Mouse (Mus musculus): ENCODE data around the gene Med26. TPM values are rescaled to one million over a fixed set of nuclear protein-coding genes. Genes with fewer than 3 reads are reported as not detected.

The Med26 gene
- polyA plus RNA-seq, 1 experiment from 2014 or later, result 8.0 TPM

DNA sequence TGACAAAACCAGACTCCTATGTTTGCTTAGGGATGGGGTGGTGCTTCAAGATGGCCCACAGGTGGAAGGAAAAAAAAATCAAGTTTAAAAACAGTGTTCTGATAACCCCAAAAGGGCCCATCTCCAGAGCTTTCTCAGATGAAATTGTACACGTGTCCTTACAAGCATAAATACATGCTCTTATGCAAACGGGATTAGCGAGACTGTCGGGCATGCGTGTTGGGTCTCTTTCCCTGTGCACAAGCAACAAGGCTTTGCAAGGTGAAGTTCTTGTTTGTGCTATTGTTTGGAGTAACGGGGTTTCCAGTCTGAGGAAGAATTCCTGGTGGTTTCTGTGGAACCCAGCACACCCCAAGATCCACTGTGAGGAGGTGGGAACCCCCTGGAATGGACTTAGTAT, 25.4 kb upstream of the Med26 start:
- no peak overlapping the region for H3K4me2 ChIP-seq
- H3K9ac ChIP-seq, result no peak overlapping the region
- peaks cover 40% of the 10 kb centered on the region for H3K4me1 ChIP-seq (replicated peaks)
- DNase-seq (no peak), ATAC-seq (ENCODE audit: low read depth) (no peak)
- H3K4me3 ChIP-seq (replicated peaks), result no peak overlapping the region
- H3K27me3 ChIP-seq, result peaks cover 6% of the 10 kb centered on the region; the same call in 1 of the 2 replicates
- peaks cover 14% of the 10 kb centered on the region for H3K36me3 ChIP-seq
- WGBS (ENCODE audit: insufficient replicate concordance), result 76% methylated on average over 6 of the region's 6 CpGs
- no peaks in the 10 kb centered on the region for H3K9me3 ChIP-seq (replicated peaks)
- H3K27ac ChIP-seq, result no peak overlapping the region

DNA sequence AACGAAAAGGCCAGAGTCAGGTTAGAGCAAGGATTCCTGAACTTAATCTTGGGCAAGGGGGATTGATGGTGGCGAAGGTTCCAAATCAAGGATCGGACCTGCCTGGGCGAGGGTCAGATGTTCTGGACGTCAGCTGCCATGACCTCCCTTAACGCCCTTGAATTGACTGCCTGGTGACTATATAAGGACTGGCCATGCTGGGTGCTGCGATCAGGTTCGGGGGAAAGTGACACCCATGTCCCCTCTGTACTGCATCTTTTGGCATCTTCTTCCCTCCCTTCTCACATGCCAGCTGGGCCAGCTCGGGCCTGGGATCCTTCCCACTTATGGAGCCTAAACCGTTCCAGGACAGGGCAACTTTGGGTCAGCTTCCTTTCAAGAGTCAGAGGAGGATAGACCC, 24.4 kb upstream of the Med26 start:
- Histone ChIP-seq H3K27me3 (peaks cover 6% of the 10 kb centered on the region; the same call in 1 of the 2 replicates), H3K4me2 (peak overlapping the region; percentile 99), H3K9me3 (replicated peaks) (no peaks in the 10 kb centered on the region), H3K4me1 (replicated peaks) (peaks cover 34% of the 10 kb centered on the region), H3K36me3 (peaks cover 23% of the 10 kb centered on the region), H3K4me3 (replicated peaks) (peak overlapping the region; percentile 75), H3K9ac (peak overlapping the region; percentile 78), H3K27ac (no peak overlapping the region)
- ATAC-seq (ENCODE audit: low read depth) (no peak), DNase-seq (no peak)
- WGBS (ENCODE audit: insufficient replicate concordance), result 20% methylated on average over 10 of the region's 10 CpGs

DNA sequence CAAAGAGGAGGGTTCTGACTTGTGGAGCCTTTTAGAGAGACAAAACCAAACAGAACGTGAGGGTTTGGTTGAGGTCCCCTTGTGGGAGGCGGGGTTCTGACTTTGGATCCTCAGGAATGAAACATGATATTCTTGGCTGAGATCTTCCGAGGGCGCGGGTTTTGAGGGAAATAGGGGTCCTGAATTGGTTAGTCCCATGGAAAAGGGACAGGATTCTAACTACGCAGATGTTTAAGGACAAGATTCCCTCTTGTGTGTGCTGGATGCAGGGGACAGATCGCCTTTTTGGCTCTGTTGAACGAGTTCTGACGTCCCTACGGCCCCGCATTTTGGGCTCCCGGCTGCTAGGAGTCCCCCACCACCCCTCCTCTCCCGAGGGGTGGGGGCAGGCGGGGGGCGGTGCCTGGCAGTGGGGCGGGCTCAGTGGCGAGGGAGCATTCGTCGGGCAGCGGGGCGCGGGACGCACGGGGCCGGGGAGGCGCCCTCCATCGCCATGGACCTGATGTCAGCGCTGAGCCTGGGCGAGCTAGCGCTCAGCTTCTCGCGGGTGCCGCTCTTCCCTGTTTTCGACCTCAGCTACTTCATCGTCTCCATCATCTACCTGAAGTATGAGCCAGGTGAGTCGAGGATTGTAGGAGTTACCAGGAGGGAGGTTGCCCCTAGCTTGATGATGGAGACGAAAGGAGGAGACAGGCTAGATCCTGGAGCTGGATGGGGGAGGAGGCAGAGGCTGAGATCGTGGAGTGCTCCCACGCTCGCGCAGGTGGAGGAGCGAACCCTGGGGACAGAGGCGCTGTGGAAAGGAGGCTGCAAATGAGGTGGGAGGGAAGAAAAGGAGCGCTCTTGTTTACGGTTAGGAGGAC, 23.8 kb upstream of the Med26 start, which contains the start of gene Tmem38a:
Gene Tmem38a, plus strand, starts transcription at position 445 of the 863 bp plus-strand sequence.
- peaks cover 6% of the 10 kb centered on the region; the same call in 1 of the 2 replicates for H3K27me3 ChIP-seq
- H3K9me3 ChIP-seq (replicated peaks), result no peaks in the 10 kb centered on the region
- peak within 1 kb of the TSS; percentile 78 for H3K9ac ChIP-seq
- H3K4me2 ChIP-seq, result peak within 1 kb of the TSS; percentile 99
- peaks cover 30% of the 10 kb centered on the region for H3K36me3 ChIP-seq
- no peak for ATAC-seq (ENCODE audit: low read depth)
- peak within 1 kb of the TSS; percentile 75 for H3K4me3 ChIP-seq (replicated peaks)
- under 1% methylated on average over 45 of the region's 45 CpGs for WGBS (ENCODE audit: insufficient replicate concordance)
- H3K27ac ChIP-seq, result peak within 1 kb of the TSS; percentile 90
- peaks cover 34% of the 10 kb centered on the region for H3K4me1 ChIP-seq (replicated peaks)
- peak; percentile 57 for DNase-seq

DNA sequence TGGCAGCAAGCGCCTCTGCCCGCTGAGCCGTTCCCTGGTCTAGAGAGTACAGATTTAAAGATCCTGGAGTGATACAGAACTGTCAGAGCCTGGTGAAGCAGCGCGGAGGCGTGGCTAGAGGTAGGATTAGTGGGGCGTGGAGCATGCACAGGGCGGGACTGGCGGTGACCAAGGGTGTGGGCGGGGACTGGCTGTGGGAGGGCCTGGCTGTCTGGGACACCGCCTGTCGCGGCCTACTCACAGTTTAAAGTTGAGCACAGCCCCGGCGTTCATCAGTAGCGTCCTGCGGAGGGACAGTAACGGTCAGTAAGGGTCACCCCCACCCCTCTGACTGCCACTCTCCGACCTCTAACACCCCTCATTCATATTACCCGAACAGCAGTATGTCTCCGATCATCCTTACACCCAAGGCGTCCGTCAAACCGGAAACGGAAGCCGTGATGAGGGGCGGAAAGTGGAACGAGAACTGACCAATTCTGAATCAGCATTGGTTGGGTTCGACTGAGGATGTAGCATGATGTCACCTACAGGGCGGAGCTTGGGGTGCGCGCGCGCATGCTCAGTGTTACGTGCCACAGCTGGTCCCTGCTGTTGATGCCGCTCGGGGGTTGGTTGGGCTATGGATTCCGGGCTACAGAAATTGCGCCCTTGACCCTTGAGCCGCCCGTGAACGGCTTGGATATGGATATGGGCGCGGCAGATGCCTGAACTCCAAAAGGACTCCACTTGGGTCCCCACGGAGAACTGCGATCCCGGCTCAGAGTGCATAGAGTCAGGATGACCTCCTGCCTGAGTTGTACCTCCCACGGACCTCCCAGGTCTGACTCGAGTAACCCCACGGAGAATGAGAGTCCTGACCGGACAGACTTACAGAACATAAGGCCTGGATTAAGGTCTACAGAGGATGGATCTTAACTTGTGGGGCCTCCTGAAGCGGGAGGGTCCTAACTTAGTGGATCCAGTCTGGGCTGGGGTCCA, 22.9 kb upstream of the Med26 start, which contains the start of gene Smim7:
Gene Smim7, minus strand, starts transcription at position 456 of the 978 bp plus-strand sequence.
- H3K9me3 ChIP-seq (replicated peaks), result no peaks in the 10 kb centered on the region
- peak within 1 kb of the TSS; percentile 75 for H3K4me3 ChIP-seq (replicated peaks)
- H3K4me2 ChIP-seq, result peak within 1 kb of the TSS; percentile 99
- H3K27me3 ChIP-seq, result peaks cover 6% of the 10 kb centered on the region; the same call in 1 of the 2 replicates
- peak within 1 kb of the TSS; percentile 90 for H3K27ac ChIP-seq
- DNase-seq (peak; percentile 98), ATAC-seq (ENCODE audit: low read depth) (peak; percentile 98)
- under 1% methylated on average over 52 of the region's 52 CpGs for WGBS (ENCODE audit: insufficient replicate concordance)
- peaks cover 34% of the 10 kb centered on the region for H3K4me1 ChIP-seq (replicated peaks)
- peaks cover 39% of the 10 kb centered on the region for H3K36me3 ChIP-seq
- peak within 1 kb of the TSS; percentile 78 for H3K9ac ChIP-seq

DNA sequence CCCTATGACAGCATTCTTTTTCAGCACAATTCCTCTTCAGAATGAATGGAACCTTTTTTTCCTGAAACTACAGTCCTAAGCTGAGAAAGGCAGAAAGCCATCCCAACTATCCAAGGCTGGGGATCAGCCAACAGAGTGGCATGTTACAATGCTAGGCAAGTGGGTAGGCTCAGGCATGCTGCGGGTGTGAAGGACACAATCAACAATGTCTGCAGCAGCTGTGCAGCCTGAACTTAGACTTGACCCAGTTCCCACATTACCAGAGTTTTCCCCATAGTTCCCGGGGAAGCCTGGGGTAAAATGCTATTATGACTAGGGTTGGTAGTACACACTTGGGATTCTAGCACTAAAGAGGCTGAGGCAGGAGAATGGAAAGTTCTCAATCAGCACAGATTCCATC, 17.9 kb upstream of the Med26 start:
- no peak for ATAC-seq (ENCODE audit: low read depth)
- Histone ChIP-seq H3K27ac (no peak overlapping the region), H3K9ac (no peak overlapping the region), H3K4me3 (replicated peaks) (no peak overlapping the region), H3K4me2 (no peak overlapping the region), H3K9me3 (replicated peaks) (no peaks in the 10 kb centered on the region), H3K27me3 (no peaks in the 10 kb centered on the region), H3K36me3 (peaks cover 65% of the 10 kb centered on the region), H3K4me1 (replicated peaks) (peaks cover 16% of the 10 kb centered on the region)
- DNase-seq, result no peak
- 84% methylated on average over 2 of the region's 2 CpGs for WGBS (ENCODE audit: insufficient replicate concordance)

DNA sequence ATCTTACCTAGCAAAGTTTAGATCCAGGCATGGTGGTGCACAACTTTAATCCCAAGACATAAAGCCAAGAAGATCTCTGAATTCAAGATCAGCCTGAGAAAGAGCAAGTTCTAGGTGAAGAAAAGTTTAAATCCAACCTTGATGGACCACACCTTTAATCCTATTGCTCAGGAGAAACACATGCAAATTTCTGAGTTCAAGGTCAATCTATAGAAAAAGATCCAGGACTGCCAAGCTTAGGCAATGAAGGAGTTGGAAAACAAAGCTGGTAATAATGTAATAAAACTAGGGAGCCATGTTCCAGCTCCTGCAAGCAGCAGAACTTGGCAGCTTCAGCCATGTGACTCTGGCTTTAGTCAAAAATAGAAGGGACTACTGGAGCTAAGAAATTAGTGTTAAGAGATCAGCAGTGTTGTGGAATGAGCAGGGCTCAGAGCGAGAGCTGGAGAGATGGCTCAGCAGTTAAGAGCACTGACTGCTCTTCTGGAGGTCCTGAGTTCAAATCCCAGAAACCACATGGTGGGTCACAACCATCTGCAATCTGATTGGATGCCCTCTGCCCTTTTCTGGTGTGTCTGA, 13.1 kb upstream of the Med26 start:
- DNase-seq, result no peak
- no peak for ATAC-seq (ENCODE audit: low read depth)
- Histone ChIP-seq H3K9ac (no peak overlapping the region), H3K27ac (no peak overlapping the region), H3K36me3 (peaks cover 45% of the 10 kb centered on the region), H3K27me3 (no peaks in the 10 kb centered on the region), H3K4me3 (replicated peaks) (no peak overlapping the region), H3K4me1 (replicated peaks) (no peaks in the 10 kb centered on the region), H3K9me3 (replicated peaks) (no peaks in the 10 kb centered on the region), H3K4me2 (no peak overlapping the region)
- 72% methylated on average over 1 of the region's 1 CpGs for WGBS (ENCODE audit: insufficient replicate concordance)

DNA sequence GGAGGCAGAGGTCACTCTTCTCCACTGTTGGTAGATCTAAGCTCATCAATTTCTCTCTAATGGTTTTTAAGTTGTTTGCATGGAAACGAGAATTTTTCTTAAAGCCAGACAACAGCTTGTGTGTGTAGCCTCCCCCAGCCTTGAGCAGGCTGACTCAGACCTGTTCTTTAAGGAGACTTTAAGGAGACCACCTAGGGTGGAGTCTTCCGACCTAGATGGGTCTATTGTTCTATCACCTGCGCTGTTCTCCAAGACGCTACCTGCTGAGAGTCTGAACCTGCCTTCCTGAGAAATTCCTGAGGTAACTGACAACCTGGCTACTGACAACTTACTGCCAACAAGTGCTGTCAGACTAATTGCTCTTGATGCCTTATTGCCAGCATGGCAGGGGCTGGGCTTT, 7.7 kb upstream of the Med26 start:
- H3K9me3 ChIP-seq (replicated peaks), result no peaks in the 10 kb centered on the region
- DNase-seq, result no peak
- WGBS (ENCODE audit: insufficient replicate concordance), result 75% methylated on average over 4 of the region's 4 CpGs
- ATAC-seq (ENCODE audit: low read depth), result no peak
- no peak overlapping the region for H3K4me3 ChIP-seq (replicated peaks)
- 0 out of 2 replicates have a peak, but pooled peaks cover 4% of the 10 kb centered on the region for H3K4me1 ChIP-seq (replicated peaks)
- H3K36me3 ChIP-seq, result peaks cover 16% of the 10 kb centered on the region
- H3K9ac ChIP-seq, result no peak overlapping the region
- H3K27ac ChIP-seq, result no peak overlapping the region
- no peaks in the 10 kb centered on the region for H3K27me3 ChIP-seq
- H3K4me2 ChIP-seq, result no peak overlapping the region

DNA sequence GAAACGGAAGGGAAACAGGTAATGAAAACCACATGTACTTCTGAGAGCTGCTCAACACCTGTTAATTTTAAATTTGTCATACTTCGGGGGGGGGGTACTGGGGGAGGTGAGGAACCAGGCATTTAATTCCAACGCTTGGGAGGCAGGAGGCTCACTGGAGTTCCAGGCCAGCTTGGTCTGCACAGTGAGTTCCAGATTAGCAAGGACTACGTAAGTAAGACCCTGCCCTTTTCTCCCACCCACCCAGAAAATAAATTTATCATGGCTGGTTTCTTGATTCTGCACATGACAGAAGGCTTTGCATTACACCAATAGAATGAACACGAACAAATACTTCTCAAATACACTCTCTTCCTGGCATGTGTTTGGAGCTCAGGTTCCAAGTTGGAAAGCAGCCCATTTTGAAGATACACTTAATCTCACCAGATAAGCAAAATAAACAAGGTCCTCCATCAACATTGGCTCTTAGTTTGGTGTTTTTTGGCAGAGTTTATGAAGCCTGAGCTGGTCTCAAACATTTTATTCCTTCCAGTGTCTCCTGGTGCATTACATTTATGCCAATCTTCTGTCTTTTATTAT, 1.3 kb upstream of the Med26 start:
- H3K9ac ChIP-seq, result peak overlapping the region; percentile 88
- 20% methylated on average over 5 of the region's 5 CpGs for WGBS (ENCODE audit: insufficient replicate concordance)
- no peaks in the 10 kb centered on the region for H3K27me3 ChIP-seq
- peaks cover 16% of the 10 kb centered on the region; the same call in 1 of the 2 replicates for H3K36me3 ChIP-seq
- peak overlapping the region; percentile 90; the same call in 1 of the 2 replicates for H3K27ac ChIP-seq
- DNase-seq (no peak), ATAC-seq (ENCODE audit: low read depth) (no peak)
- peak overlapping the region; percentile 100 for H3K4me3 ChIP-seq (replicated peaks)
- H3K9me3 ChIP-seq (replicated peaks), result no peaks in the 10 kb centered on the region
- H3K4me1 ChIP-seq (replicated peaks), result peaks cover 48% of the 10 kb centered on the region
- H3K4me2 ChIP-seq, result peak overlapping the region; percentile 98

DNA sequence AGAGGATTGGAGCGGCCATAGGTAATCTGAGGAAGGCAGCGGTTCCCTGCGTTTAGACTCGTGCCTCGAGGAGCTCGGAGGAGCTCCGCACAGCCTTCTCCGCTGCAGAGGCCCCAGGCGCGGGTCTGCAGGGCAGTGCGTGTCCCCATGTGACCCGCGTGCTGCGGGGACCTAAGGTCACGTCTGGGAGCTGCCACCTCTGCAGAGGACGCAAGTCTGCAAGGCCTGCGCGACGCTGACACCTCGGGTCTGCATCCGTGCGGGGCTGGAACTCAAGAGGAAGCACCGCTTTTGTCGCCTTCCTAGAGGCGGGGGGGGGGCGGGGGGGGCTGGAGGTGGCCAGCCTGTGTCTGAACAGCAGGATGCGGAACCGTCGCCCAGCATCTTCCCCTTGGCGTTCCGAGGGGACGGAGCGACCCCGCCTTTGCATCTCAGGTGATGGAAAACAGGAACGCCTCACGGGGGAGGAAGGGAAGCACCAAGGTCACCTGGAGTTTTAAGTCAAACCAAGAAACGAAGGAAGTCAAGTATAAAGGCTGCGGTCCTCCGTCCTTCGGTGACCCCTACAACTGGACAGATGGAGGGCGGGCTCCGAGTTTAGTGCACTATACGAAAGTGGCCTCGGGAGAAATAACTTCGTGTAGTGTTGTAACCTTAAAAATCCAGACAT, 709 bp upstream of the Med26 start:
- under 1% methylated on average over 45 of the region's 45 CpGs for WGBS (ENCODE audit: insufficient replicate concordance)
- DNase-seq, result no peak
- no peaks in the 10 kb centered on the region for H3K9me3 ChIP-seq (replicated peaks)
- ATAC-seq (ENCODE audit: low read depth), result peak; percentile 47
- peak overlapping the region; percentile 98 for H3K4me2 ChIP-seq
- H3K36me3 ChIP-seq, result peaks cover 22% of the 10 kb centered on the region
- H3K27me3 ChIP-seq, result no peaks in the 10 kb centered on the region
- peak overlapping the region; percentile 90 for H3K27ac ChIP-seq
- H3K9ac ChIP-seq, result peak overlapping the region; percentile 88
- peaks cover 54% of the 10 kb centered on the region for H3K4me1 ChIP-seq (replicated peaks)
- peak overlapping the region; percentile 100 for H3K4me3 ChIP-seq (replicated peaks)

DNA sequence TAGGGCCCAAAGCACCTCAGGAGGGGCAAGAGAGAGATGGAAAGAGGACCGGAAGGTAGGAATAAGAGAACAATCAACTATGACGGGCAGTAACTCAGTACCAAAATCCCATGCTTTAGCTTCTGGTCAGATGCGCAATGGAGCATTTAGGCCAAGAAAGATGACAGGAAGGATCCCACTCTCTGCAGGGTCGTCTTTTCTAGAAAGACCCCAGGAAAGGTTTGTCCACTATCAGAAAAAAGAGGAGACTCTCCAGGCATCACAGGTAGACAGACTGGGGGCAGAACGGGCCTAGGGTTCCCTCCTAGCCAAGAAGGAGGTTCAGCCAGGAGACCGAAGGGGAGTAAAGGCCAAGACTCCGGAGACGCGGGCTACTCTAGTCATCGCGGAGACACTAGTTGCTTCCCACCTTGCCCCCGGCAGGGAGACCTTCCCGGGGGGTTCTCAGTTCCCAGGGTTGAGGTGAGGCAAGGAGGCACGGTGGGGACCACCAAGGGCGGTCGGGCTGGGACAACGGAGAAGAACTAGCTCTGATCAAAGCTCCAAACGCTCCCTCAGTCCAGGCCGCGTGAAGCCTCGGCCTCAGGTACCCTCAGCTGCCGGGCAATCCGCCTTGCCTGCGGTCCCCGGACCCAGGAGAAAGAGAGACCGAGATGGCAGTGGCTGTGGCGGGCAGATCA, 808 bp downstream of the Med26 start:
- peak overlapping the region; percentile 100 for H3K4me3 ChIP-seq (replicated peaks)
- H3K4me1 ChIP-seq (replicated peaks), result peaks cover 70% of the 10 kb centered on the region
- peak overlapping the region; percentile 87 for H3K27ac ChIP-seq
- 2% methylated on average over 24 of the region's 27 CpGs for WGBS (ENCODE audit: insufficient replicate concordance)
- ATAC-seq (ENCODE audit: low read depth) (no peak), DNase-seq (peak; percentile 18)
- peaks cover 33% of the 10 kb centered on the region for H3K36me3 ChIP-seq
- H3K9me3 ChIP-seq (replicated peaks), result no peaks in the 10 kb centered on the region
- no peaks in the 10 kb centered on the region for H3K27me3 ChIP-seq
- peak overlapping the region; percentile 98 for H3K4me2 ChIP-seq
- peak overlapping the region; percentile 99 for H3K9ac ChIP-seq
